Mouse (Mus musculus) stomach, embryonic 15.5 days (tissue): ENCODE data around the gene Capn11. TPM values are rescaled to one million over a fixed set of nuclear protein-coding genes. Genes with fewer than 3 reads are reported as not detected.
A peak's percentile ranks its signal among the peaks of the same experiment; 100 is the strongest.

Source experiments
- ATAC-seq: fragments of 200-750 bp; cut with Nextera tagmentation; 2 replicates; pipeline ENCODE4 v1.8.0; 2017; ENCODE audit warnings: low read depth, moderate number of reproducible peaks, moderate TSS enrichment; ENCODE audit not compliant: insufficient read depth, low FRiP score
- H3K27ac ChIP-seq: fragments of 300-500 bp; sonication (generic); 2 replicates; pipeline ENCODE4 v1.5.1; 2015; ENCODE audit warnings: mild to moderate bottlenecking, inconsistent platforms
- H3K27me3 ChIP-seq: fragments of 300-500 bp; sonication (generic); replicated peaks from 2 replicates; pipeline ENCODE4 v1.6.1; 2015; ENCODE audit warnings: inconsistent platforms
- H3K36me3 ChIP-seq: fragments of 300-500 bp; sonication (generic); 2 replicates; pipeline ENCODE4 v1.6.1; 2015; ENCODE audit warnings: inconsistent platforms
- H3K4me1 ChIP-seq: fragments of 300-500 bp; sonication (generic); 2 replicates; pipeline ENCODE4 v1.6.1; 2015; ENCODE audit warnings: inconsistent platforms
- H3K4me2 ChIP-seq: fragments of 300-500 bp; sonication (generic); 2 replicates; pipeline ENCODE4 v1.6.1; 2015; ENCODE audit warnings: mild to moderate bottlenecking, inconsistent platforms
- H3K4me3 ChIP-seq: fragments of 300-500 bp; sonication (generic); replicated peaks from 2 replicates; pipeline ENCODE4 v1.5.1; 2015; ENCODE audit warnings: inconsistent platforms
- H3K9ac ChIP-seq: fragments of 300-500 bp; sonication (generic); 2 replicates; pipeline ENCODE4 v1.6.1; 2015; ENCODE audit warnings: inconsistent platforms
- H3K9me3 ChIP-seq: fragments of 300-500 bp; sonication (generic); 2 replicates; pipeline ENCODE4 v1.6.1; 2016; ENCODE audit warnings: inconsistent platforms
- WGBS: fragments of 180-500 bp; shearing (Covaris S2); methylation state at CpG from one replicate; pipeline ENCODE4 v1.1.7; 2015; 5-methylcytosine and 5-hydroxymethylcytosine counted together
- polyA plus RNA-seq: library from polyadenylated mRNA; unstranded; fragments of >200 nt; fragmentation: Nextera tagmentation; extraction: Ambion mirVana; gene quantifications from 2 replicates; pipeline ENCODE4 v1.2.1, GENCODE M21; 2015

Gene Capn11
- polyA plus RNA-seq, 1 experiment from 2014 or later: 0.26 TPM

- Histone ChIP-seq H3K4me1 (peaks cover 13% of the 10 kb centered on the region), H3K36me3 (0 out of 2 replicates have a peak, but pooled peaks cover 3% of the 10 kb centered on the region), H3K9me3 (no peaks in the 10 kb centered on the region), H3K27ac (no peak overlapping the region), H3K9ac (no peak overlapping the region), H3K4me2 (no peak overlapping the region), H3K27me3 (no peaks in the 10 kb centered on the region), H3K4me3 (no peak overlapping the region)
- ATAC-seq: no peak
- 100% methylated on average over 1 of the region's 1 CpGs for WGBS
These were observed 22.5 kb upstream of the Capn11 start for GRCm38 (mm10) chr17:45681588-45681987.

- Histone ChIP-seq H3K36me3 (peaks cover 8% of the 10 kb centered on the region; the same call in 1 of the 2 replicates), H3K4me2 (peak overlapping the region; percentile 27; the same call in 1 of the 2 replicates), H3K27me3 (no peaks in the 10 kb centered on the region), H3K4me3 (no peak overlapping the region), H3K9ac (no peak overlapping the region), H3K4me1 (peaks cover 13% of the 10 kb centered on the region), H3K27ac (peak overlapping the region; percentile 46; the same call in 1 of the 2 replicates), H3K9me3 (no peaks in the 10 kb centered on the region)
- WGBS: 47% methylated on average over 8 of the region's 8 CpGs
- peak; percentile 53 for ATAC-seq
These were observed 21.4 kb upstream of the Capn11 start for GRCm38 (mm10) chr17:45680391-45680980.

DNA sequence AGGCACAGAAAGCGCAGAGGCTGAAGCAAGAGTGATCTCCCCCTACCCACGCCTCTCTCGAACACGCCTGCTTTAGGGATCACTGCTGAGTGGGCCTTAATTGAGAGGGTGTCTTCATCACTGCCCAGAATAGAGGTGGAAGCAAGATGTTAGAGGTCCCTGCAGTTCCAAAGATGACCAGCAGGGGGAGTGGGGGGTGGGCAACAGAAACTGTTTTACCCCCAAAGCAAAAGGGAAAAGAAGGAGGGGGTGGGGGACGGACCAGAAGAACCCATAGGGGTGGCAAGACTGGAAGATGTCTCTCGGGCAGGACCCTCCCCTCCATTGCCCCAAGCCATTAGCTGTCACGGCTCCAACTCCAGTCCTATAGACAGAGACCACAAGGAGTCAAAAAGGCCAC lies 19.0 kb upstream of the Capn11 start:
- H3K4me1 ChIP-seq: peaks cover 3% of the 10 kb centered on the region
- H3K27me3 ChIP-seq: no peaks in the 10 kb centered on the region
- H3K4me3 ChIP-seq: no peak overlapping the region
- H3K4me2 ChIP-seq: no peak overlapping the region
- no peaks in the 10 kb centered on the region for H3K9me3 ChIP-seq
- H3K9ac ChIP-seq: no peak overlapping the region
- WGBS: 32% methylated on average over 7 of the region's 7 CpGs
- ATAC-seq: no peak
- peaks cover 24% of the 10 kb centered on the region for H3K36me3 ChIP-seq
- H3K27ac ChIP-seq: no peak overlapping the region

GRCm38 (mm10) chr17:45672598-45672997 lies 13.5 kb upstream of the Capn11 start:
- Histone ChIP-seq H3K9me3 (no peaks in the 10 kb centered on the region), H3K4me1 (no peaks in the 10 kb centered on the region), H3K36me3 (peaks cover 36% of the 10 kb centered on the region), H3K27me3 (no peaks in the 10 kb centered on the region), H3K4me3 (no peak overlapping the region), H3K9ac (no peak overlapping the region), H3K4me2 (no peak overlapping the region), H3K27ac (no peak overlapping the region)
- ATAC-seq: no peak
- WGBS: 87% methylated on average over 2 of the region's 2 CpGs

GRCm38 (mm10) chr17:45671821-45672220 lies 12.7 kb upstream of the Capn11 start:
- H3K9me3 ChIP-seq: no peaks in the 10 kb centered on the region
- no peak overlapping the region for H3K9ac ChIP-seq
- peaks cover 36% of the 10 kb centered on the region for H3K36me3 ChIP-seq
- no peaks in the 10 kb centered on the region for H3K27me3 ChIP-seq
- no peaks in the 10 kb centered on the region for H3K4me1 ChIP-seq
- H3K4me2 ChIP-seq: no peak overlapping the region
- H3K27ac ChIP-seq: no peak overlapping the region
- 72% methylated on average over 1 of the region's 1 CpGs for WGBS
- ATAC-seq: no peak
- H3K4me3 ChIP-seq: no peak overlapping the region

DNA sequence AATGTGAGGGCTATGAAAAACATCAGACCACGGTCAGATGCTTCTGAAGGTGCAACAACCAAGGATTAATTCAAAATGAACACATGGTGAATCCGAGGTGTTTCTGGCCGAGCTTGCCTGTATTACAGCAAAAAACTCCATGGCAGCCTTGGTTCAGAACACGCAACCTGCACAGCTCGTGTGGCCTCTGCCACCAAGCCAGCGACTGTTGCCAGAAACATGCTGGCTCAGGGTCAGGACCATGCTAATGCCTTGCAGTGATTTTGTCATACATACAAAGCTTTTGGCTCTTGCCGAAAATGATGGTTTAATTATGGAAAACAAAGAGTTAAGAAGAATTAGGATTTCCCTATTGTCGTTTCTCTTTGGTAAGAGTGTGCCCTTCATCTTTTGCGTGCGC lies 8.9 kb upstream of the Capn11 start:
- H3K4me2 ChIP-seq: no peak overlapping the region
- WGBS: 91% methylated on average over 10 of the region's 10 CpGs
- H3K4me3 ChIP-seq: no peak overlapping the region
- H3K27me3 ChIP-seq: no peaks in the 10 kb centered on the region
- H3K36me3 ChIP-seq: peaks cover 33% of the 10 kb centered on the region
- H3K9ac ChIP-seq: no peak overlapping the region
- no peak overlapping the region for H3K27ac ChIP-seq
- 0 out of 2 replicates have a peak, but pooled peaks cover 3% of the 10 kb centered on the region for H3K4me1 ChIP-seq
- no peak for ATAC-seq
- no peaks in the 10 kb centered on the region for H3K9me3 ChIP-seq

DNA sequence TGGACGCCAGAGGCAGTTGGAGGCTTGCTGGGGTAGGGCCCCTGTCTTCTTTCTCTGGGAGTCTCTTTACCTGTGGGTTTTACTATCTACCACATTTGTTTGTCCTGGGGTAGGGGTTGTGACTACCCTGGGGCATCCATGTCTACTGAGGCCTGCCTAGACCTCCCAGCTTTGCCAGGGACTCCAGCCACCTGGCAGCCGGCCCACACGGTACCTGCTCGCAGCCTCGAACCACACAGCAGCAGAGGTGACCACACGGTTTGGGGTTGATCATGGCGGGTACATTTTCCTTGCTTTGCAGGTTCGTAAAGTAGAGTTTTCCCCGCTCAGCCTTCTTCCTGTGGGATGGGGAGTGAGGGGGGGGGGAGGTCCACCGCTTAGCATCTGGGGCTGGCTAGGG lies 8.4 kb upstream of the Capn11 start:
- WGBS: 84% methylated on average over 9 of the region's 10 CpGs
- no peak overlapping the region for H3K27ac ChIP-seq
- no peak overlapping the region for H3K4me2 ChIP-seq
- H3K9me3 ChIP-seq: no peaks in the 10 kb centered on the region
- no peak overlapping the region for H3K9ac ChIP-seq
- H3K4me1 ChIP-seq: 0 out of 2 replicates have a peak, but pooled peaks cover 3% of the 10 kb centered on the region
- H3K4me3 ChIP-seq: no peak overlapping the region
- peaks cover 29% of the 10 kb centered on the region for H3K36me3 ChIP-seq
- H3K27me3 ChIP-seq: no peaks in the 10 kb centered on the region
- ATAC-seq: no peak

GRCm38 (mm10) chr17:45666091-45666490 lies 7.0 kb upstream of the Capn11 start:
- Histone ChIP-seq H3K36me3 (peaks cover 31% of the 10 kb centered on the region), H3K4me3 (no peak overlapping the region), H3K9ac (no peak overlapping the region), H3K27ac (no peak overlapping the region), H3K4me2 (no peak overlapping the region), H3K27me3 (no peaks in the 10 kb centered on the region), H3K4me1 (0 out of 2 replicates have a peak, but pooled peaks cover 3% of the 10 kb centered on the region), H3K9me3 (no peaks in the 10 kb centered on the region)
- ATAC-seq: no peak
- 72% methylated on average over 11 of the region's 11 CpGs for WGBS

DNA sequence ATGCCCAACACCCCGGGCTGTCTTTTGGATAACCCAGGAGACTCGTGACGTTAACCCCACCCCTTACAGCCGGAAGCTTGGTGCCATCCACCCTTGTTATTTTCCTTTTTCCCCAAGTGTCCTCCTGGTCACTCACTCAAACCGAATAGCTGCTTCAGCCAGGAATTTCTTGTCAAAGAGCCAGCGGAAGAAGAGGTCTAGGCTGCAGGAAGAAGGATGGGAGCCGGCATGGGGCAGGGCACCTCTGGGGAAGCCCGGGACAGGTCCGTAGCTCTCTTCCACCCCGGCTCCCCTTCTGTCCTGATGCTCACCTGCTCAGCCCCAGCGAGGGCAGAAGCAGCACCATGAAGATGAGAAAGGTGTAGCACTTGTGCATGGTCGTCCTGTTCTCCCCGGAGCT lies 5.5 kb upstream of the Capn11 start:
- ATAC-seq: no peak
- peaks cover 24% of the 10 kb centered on the region for H3K36me3 ChIP-seq
- WGBS: 90% methylated on average over 13 of the region's 13 CpGs

GRCm38 (mm10) chr17:45663106-45663919 lies 4.2 kb upstream of the Capn11 start:
- 27% methylated on average over 27 of the region's 27 CpGs for WGBS
- H3K27ac ChIP-seq: no peak overlapping the region
- no peak; the same call in 1 of the 2 replicates for ATAC-seq
- H3K9ac ChIP-seq: no peak overlapping the region
- H3K36me3 ChIP-seq: peaks cover 22% of the 10 kb centered on the region
- H3K9me3 ChIP-seq: no peaks in the 10 kb centered on the region
- 0 out of 2 replicates have a peak, but pooled peaks cover 3% of the 10 kb centered on the region for H3K4me1 ChIP-seq
- no peak overlapping the region for H3K4me3 ChIP-seq
- H3K4me2 ChIP-seq: no peak overlapping the region
- H3K27me3 ChIP-seq: no peaks in the 10 kb centered on the region

More for the DNA sequence above, 5.5 kb upstream of the Capn11 start:
- Histone ChIP-seq H3K27ac (no peak overlapping the region), H3K4me3 (no peak overlapping the region), H3K27me3 (no peaks in the 10 kb centered on the region), H3K4me1 (0 out of 2 replicates have a peak, but pooled peaks cover 3% of the 10 kb centered on the region), H3K9ac (no peak overlapping the region), H3K9me3 (no peaks in the 10 kb centered on the region), H3K4me2 (no peak overlapping the region)

DNA sequence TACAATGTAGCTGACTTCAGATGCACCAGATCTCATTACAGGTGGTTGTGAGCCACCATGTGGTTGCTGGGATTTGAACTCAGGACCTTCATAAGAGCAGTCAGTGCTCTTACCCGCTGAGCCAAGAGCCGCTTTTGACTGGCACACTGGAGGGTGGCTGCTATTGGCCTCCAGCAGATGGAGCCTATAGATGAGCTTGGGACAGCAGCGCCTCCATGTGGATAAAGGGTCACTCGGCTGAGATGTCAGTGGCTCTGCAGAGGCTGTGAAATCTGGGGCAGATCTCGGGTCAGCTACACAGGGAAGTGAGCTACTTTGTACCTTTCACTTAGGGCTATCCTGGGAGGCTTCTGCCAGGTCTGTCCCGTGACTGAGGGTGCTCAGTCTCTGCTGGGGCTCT lies 3.3 kb downstream of the Capn11 start:
- Histone ChIP-seq H3K9me3 (no peaks in the 10 kb centered on the region), H3K4me3 (no peak overlapping the region), H3K4me2 (no peak overlapping the region), H3K9ac (no peak overlapping the region), H3K36me3 (no peaks in the 10 kb centered on the region), H3K27ac (no peak overlapping the region), H3K4me1 (no peaks in the 10 kb centered on the region), H3K27me3 (no peaks in the 10 kb centered on the region)
- WGBS: 23% methylated on average over 6 of the region's 6 CpGs
- ATAC-seq: no peak

- Histone ChIP-seq H3K4me2 (no peak overlapping the region), H3K27ac (no peak overlapping the region), H3K36me3 (no peaks in the 10 kb centered on the region), H3K27me3 (no peaks in the 10 kb centered on the region), H3K9me3 (no peaks in the 10 kb centered on the region), H3K4me3 (no peak overlapping the region), H3K9ac (no peak overlapping the region), H3K4me1 (no peaks in the 10 kb centered on the region)
- no peak for ATAC-seq
- 56% methylated on average over 7 of the region's 7 CpGs for WGBS
These were observed 5.9 kb downstream of the Capn11 start for GRCm38 (mm10) chr17:45653233-45653632.
